Mouse (Mus musculus): ENCODE results near the gene Cdc42ep4. TPM values are rescaled to one million over a fixed set of nuclear protein-coding genes. Genes with fewer than 3 reads are reported as not detected.

The Cdc42ep4 gene
- total RNA-seq, 2 experiments from 2014 or later = 60.1 to 72.8 TPM

DNA sequence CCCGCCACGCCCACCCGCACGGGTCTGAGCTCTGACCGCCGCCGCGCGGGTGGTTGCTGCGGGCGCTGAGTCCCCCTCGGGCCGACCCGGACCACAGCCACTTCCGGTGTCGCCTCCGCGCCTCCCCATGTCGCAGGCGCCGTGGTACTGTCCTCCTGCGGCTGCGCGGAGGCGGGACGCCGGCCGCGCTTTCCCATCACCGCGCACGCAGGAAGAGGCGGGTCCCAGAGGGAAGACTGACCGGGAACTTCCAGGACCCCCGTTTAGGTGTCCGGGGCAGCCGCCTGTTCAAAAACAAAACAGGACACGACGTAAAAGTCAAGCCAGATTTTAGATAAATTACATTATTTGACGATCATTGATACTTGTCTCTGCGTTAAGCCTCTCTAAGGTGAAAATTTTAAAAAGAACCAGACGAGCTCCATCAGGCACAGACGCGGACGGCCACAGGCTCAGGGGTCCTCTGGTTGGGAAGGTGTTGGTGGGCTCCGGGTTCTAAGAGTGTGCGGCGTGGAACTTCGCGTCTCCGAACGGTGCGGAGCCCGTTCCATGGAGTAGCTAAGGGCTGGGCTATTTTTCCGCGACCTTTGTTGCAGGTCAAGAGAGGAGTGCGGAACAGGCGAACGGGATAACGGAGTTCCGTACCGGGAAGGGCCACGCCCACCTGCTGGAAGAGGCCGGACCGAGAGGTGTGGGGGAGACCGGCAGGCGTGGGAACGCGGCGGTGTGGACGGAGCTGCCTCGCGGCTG is 67.5 kb downstream of the Cdc42ep4 start, which contains the start of the genes Fam104a and D11Wsu47e:
Gene Fam104a, minus strand, starts transcription at position 199 of the 750 bp plus-strand sequence.
Gene D11Wsu47e, plus strand, starts transcription at position 456 of the 750 bp plus-strand sequence.
- peak; percentile 97 for DNase-seq

DNA sequence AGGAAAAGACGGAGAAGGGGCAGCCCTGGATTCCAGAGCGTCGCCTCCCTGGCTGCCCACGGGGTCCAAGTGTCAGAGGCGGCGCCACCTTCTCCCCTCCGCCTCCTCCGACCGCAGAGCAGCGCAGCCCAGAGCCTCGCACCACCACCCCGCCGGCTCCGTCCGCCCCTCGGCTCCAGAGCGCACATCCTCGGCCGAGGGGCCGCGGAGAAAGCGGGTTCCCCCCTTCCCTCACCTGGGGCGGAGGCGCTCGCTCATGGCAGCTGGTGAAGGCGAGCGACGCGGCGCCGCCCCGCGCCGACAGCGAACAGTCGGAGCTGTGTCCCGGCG is 68.1 kb downstream of the Cdc42ep4 start:
- no peak for DNase-seq

DNA sequence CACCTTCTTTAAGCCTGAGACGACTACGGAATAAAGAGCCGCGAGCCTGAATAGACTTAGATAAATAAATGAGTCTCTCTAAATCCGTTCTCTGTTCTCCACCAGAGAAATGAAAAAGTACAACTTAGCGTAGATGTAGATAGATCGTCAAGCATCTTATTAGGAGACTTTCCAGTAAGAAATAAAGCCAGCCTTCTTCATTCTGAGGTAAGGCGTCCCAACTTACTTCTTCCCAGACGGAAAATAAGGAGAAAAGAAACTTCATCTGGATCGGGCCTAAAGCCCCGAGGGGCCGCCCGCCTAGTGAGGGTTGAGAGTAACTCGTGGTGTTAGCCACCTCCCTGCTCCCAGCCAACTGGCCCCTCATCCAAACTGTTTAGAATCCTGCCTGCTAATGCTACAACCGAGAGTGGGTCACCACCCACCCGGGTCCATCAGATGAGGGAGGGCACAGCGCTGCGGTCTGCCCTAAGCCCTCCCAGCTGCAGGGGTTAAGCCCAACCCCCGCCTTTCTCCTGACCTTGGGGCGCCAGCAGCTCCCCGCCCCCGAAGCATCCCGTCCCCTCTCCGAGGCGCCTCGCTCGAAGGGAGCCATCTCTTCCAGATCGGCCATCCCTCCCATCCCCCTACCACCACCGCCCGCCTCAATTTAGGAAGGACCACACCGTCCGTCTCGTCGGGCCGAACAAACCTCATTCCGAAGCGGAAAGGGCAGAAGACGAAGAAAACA is 68.6 kb downstream of the Cdc42ep4 start:
- peak; percentile 81 for DNase-seq

DNA sequence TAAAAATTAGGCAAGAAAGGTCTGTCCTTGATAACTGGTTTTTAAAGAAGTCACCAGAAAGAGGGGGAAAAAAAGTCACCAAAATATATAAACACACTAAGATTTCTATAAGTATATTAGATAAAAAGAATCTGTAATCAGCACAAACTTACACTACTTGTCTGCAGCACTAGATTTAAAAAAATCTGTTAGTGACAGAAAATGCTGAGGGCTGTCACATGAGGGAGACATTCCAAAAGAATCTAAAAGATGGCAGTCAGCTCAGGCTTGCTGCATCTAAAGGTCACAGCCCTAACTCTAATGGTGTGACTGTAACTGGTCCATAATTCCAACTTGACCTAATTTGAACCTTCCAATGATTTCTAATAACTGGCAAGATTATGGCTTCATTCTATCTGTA is 69.7 kb downstream of the Cdc42ep4 start:
- DNase-seq = no peak

DNA sequence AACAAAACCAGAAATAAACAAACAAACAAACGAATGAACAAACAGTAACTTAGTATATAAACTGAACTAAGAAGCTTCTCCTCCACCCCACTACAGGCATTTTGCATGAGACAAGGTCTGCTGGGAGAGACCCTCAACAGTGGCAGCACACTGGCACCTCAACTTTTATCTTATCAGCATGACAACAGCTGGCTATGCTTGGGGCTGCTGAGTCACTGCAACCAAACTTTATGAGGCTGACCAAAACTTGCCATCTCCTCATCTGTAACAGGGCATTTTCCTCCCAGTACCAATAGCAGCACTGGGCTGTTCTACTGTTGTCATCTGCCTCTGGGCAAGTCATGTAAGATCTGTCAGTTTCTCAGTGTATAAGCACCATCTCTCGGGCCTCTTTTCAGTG is 70.7 kb downstream of the Cdc42ep4 start:
- DNase-seq = no peak

DNA sequence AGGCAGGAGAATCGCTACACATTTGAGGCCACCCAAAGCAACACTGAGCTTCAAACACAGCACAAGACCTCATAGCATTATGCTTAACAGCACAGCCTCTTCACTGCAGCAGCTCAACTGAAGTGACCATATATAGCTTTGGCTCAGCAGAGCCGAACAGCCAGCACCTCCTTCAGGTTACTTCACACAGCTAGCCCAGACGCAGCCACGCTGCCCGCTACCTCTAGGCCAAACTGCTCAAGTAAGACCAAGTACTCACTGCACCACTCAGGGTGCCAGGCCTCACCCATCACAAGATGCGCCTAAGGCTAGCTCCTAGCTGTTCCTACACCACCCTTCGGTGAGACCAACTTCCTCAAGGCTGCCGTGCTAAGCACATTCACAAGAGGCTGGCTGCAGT is 73.3 kb downstream of the Cdc42ep4 start:
- DNase-seq = no peak

DNA sequence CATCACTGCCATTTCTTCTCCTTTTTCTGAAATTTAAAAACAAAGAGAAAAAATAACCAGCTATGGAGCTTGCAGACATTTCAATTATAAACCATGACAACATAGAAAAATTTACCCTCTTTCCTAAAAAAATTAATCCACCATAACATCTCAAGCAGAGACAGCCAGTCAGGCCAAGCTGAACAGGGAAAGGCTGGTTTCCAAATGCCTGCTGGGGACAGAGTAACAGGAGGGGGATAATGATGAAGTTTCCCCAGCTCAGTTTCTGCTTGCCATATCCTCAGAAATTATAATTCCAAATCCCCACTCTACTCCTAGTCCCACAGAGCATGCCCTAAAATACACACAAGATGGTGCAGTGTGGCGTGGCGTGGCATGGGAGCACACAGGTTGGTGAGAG is 74.3 kb downstream of the Cdc42ep4 start:
- DNase-seq = no peak

Other genes with a start within 250 kb of the Cdc42ep4 start
- gene Sstr2, start 132.5 kb downstream of the Cdc42ep4 start, total RNA-seq (2021) = 1 to 10 TPM; 1.9 to 3.0 TPM
- 10 to 100 TPM; 25.5 to 26.0 TPM for gene Cog1, start 102.7 kb downstream of the Cdc42ep4 start, total RNA-seq (2021)
- 10 to 100 TPM; 17.3 to 18.5 TPM for gene Slc39a11, start 101.8 kb downstream of the Cdc42ep4 start, total RNA-seq (2021)
- gene Fam104a, start 67.7 kb downstream of the Cdc42ep4 start, total RNA-seq (2021) = 10 to 100 TPM; 25.9 to 27.0 TPM
- gene D11Wsu47e, start 67.5 kb downstream of the Cdc42ep4 start, total RNA-seq (2021) = 10 to 100 TPM; 11.2 to 15.1 TPM
- 1 to 10 TPM in 1 of 2 experiments, under 1 TPM in 1; 0.79 to 2.2 TPM for gene Cpsf4l, start 41.9 kb downstream of the Cdc42ep4 start, total RNA-seq (2021)

All from adrenal gland, postnatal 10 days (tissue).